Mouse (Mus musculus) G1E-ER4 (cell line): ENCODE results near the gene Slc24a3. TPM values are rescaled to one million over a fixed set of nuclear protein-coding genes. Genes with fewer than 3 reads are reported as not detected.

Experiments
- GATA1 ChIP-seq: IDR thresholded peaks from one replicate; pipeline ENCODE4 v1.8.0; 2012; ENCODE audit warnings: low read length, inconsistent platforms
- polyA plus RNA-seq: library from polyadenylated mRNA; stranded (reverse); fragments of >175 nt; gene quantifications from 2 replicates; pipeline ENCODE4 v1.2.3, GENCODE M21; 2012

Gene Slc24a3
- polyA plus RNA-seq, 1 experiment: not detected

- no peak for TF ChIP-seq GATA1
These were observed 253.7 kb downstream of the Slc24a3 start for GRCm38 (mm10) chr2:145420967-145421888.

GRCm38 (mm10) chr2:145421889-145422212 is 254.3 kb downstream of the Slc24a3 start:
- TF ChIP-seq GATA1: no peak

- TF ChIP-seq GATA1: no peak
These were observed 262.4 kb downstream of the Slc24a3 start for GRCm38 (mm10) chr2:145429982-145430381.

- no peak for TF ChIP-seq GATA1
These were observed 266.5 kb downstream of the Slc24a3 start for GRCm38 (mm10) chr2:145434068-145434467.

- no peak for TF ChIP-seq GATA1
These were observed 270.8 kb downstream of the Slc24a3 start for GRCm38 (mm10) chr2:145438336-145438735.

GRCm38 (mm10) chr2:145439755-145440154 is 272.2 kb downstream of the Slc24a3 start:
- no peak for TF ChIP-seq GATA1

- no peak for TF ChIP-seq GATA1
These were observed 289.7 kb downstream of the Slc24a3 start for GRCm38 (mm10) chr2:145457106-145457747.

- TF ChIP-seq GATA1: no peak
These were observed 293.4 kb downstream of the Slc24a3 start for GRCm38 (mm10) chr2:145460854-145461423.

GRCm38 (mm10) chr2:145462253-145462652 is 294.7 kb downstream of the Slc24a3 start:
- no peak for TF ChIP-seq GATA1

GRCm38 (mm10) chr2:145468701-145469325 is 301.3 kb downstream of the Slc24a3 start:
- no peak for TF ChIP-seq GATA1

- no peak for TF ChIP-seq GATA1
These were observed 309.9 kb downstream of the Slc24a3 start for GRCm38 (mm10) chr2:145477484-145477883.

GRCm38 (mm10) chr2:145479676-145480075 is 312.1 kb downstream of the Slc24a3 start:
- TF ChIP-seq GATA1: no peak

GRCm38 (mm10) chr2:145500231-145500630 is 332.7 kb downstream of the Slc24a3 start:
- TF ChIP-seq GATA1: no peak

- no peak for TF ChIP-seq GATA1
These were observed 333.9 kb downstream of the Slc24a3 start for GRCm38 (mm10) chr2:145501472-145501871.

- no peak for TF ChIP-seq GATA1
These were observed 340.1 kb downstream of the Slc24a3 start for GRCm38 (mm10) chr2:145507702-145508101.

GRCm38 (mm10) chr2:145510650-145511225 is 343.2 kb downstream of the Slc24a3 start:
- TF ChIP-seq GATA1: no peak

GRCm38 (mm10) chr2:145515956-145516355 is 348.4 kb downstream of the Slc24a3 start:
- TF ChIP-seq GATA1: no peak
